Mouse (Mus musculus): Measurements from ENCODE around the gene Casz1. TPM values are rescaled to one million over a fixed set of nuclear protein-coding genes. Genes with fewer than 3 reads are reported as not detected.
A peak's percentile ranks its signal among the peaks of the same experiment; 100 is the strongest.

Gene Casz1
- total RNA-seq, 2 experiments from 2014 or later, result 1.0 to 1.5 TPM

GRCm38 (mm10) chr4:148952328-148953222 lies 148.3 kb downstream of the Casz1 start:
- Histone ChIP-seq H3K27ac (peak overlapping the region; percentile 78), H3K4me3 (peak overlapping the region; percentile 52)
- intact Hi-C loops (cut with DNase I), result no loop called here
- TF ChIP-seq CTCF (IDR thresholded peaks at IDR 0.05), result no peak; the same call in none of the 2 replicates
- peak; percentile 35 to 40 for DNase-seq (ENCODE audit: extremely low spot score in 1 of 2, low spot score in 2 of 2)

GRCm38 (mm10) chr4:148955131-148955813 lies 151.0 kb downstream of the Casz1 start:
- no peak for DNase-seq (ENCODE audit: extremely low spot score in 1 of 2, low spot score in 2 of 2)
- Histone ChIP-seq H3K27ac (no peak overlapping the region), H3K4me3 (no peak overlapping the region)
- TF ChIP-seq CTCF (IDR thresholded peaks at IDR 0.05), result no peak
- intact Hi-C loops (cut with DNase I), result no loop called here

- Histone ChIP-seq H3K27ac (no peak overlapping the region), H3K4me3 (no peak overlapping the region)
- no peak for DNase-seq (ENCODE audit: extremely low spot score in 1 of 2, low spot score in 2 of 2)
- intact Hi-C loops (cut with DNase I), result no loop called here
- TF ChIP-seq CTCF (IDR thresholded peaks at IDR 0.05), result no peak
Measured at GRCm38 (mm10) chr4:148960011-148960410, 155.8 kb downstream of the Casz1 start.

GRCm38 (mm10) chr4:148961081-148961480 lies 156.9 kb downstream of the Casz1 start:
- no peak for TF ChIP-seq CTCF (IDR thresholded peaks at IDR 0.05)
- no peak overlapping the region for H3K4me3 ChIP-seq
- DNase-seq (ENCODE audit: extremely low spot score in 1 of 2, low spot score in 2 of 2), result no peak
- intact Hi-C loops (cut with DNase I), result no loop called here
- H3K27ac ChIP-seq, result no peak overlapping the region

GRCm38 (mm10) chr4:148962096-148962495 lies 157.9 kb downstream of the Casz1 start:
- H3K27ac ChIP-seq, result no peak overlapping the region
- intact Hi-C loops (cut with DNase I), result no loop called here
- no peak; the same call in 1 of the 2 replicates for TF ChIP-seq CTCF (IDR thresholded peaks at IDR 0.05)
- H3K4me3 ChIP-seq, result no peak overlapping the region
- DNase-seq (ENCODE audit: extremely low spot score in 1 of 2, low spot score in 2 of 2), result no peak

GRCm38 (mm10) chr4:148964541-148965310 lies 160.5 kb downstream of the Casz1 start:
- Histone ChIP-seq H3K27ac (no peak overlapping the region), H3K4me3 (no peak overlapping the region)
- no peak for DNase-seq (ENCODE audit: extremely low spot score in 1 of 2, low spot score in 2 of 2)
- intact Hi-C loops (cut with DNase I), result no loop called here
- TF ChIP-seq CTCF (IDR thresholded peaks at IDR 0.05), result no peak

GRCm38 (mm10) chr4:148966132-148966531 lies 161.9 kb downstream of the Casz1 start:
- intact Hi-C loops (cut with DNase I), result no loop called here
- DNase-seq (ENCODE audit: extremely low spot score in 1 of 2, low spot score in 2 of 2), result peak in 1 of 2 experiments; percentile 54
- TF ChIP-seq CTCF (IDR thresholded peaks at IDR 0.05), result no peak
- Histone ChIP-seq H3K4me3 (no peak overlapping the region), H3K27ac (no peak overlapping the region)

GRCm38 (mm10) chr4:148968859-148969258 lies 164.6 kb downstream of the Casz1 start:
- intact Hi-C loops (cut with DNase I), result no loop called here
- TF ChIP-seq CTCF (IDR thresholded peaks at IDR 0.05), result no peak
- Histone ChIP-seq H3K27ac (no peak overlapping the region), H3K4me3 (no peak overlapping the region)
- DNase-seq (ENCODE audit: extremely low spot score in 1 of 2, low spot score in 2 of 2), result no peak

GRCm38 (mm10) chr4:148969610-148970009 lies 165.4 kb downstream of the Casz1 start:
- intact Hi-C loops (cut with DNase I), result no loop called here
- TF ChIP-seq CTCF (IDR thresholded peaks at IDR 0.05), result no peak
- H3K4me3 ChIP-seq, result no peak overlapping the region
- no peak for DNase-seq (ENCODE audit: extremely low spot score in 1 of 2, low spot score in 2 of 2)
- H3K27ac ChIP-seq, result no peak overlapping the region

GRCm38 (mm10) chr4:148970742-148971141 lies 166.5 kb downstream of the Casz1 start:
- DNase-seq (ENCODE audit: extremely low spot score in 1 of 2, low spot score in 2 of 2), result no peak
- H3K27ac ChIP-seq, result no peak overlapping the region
- TF ChIP-seq CTCF (IDR thresholded peaks at IDR 0.05), result no peak
- no peak overlapping the region for H3K4me3 ChIP-seq
- intact Hi-C loops (cut with DNase I), result no loop called here

- no peak for DNase-seq (ENCODE audit: extremely low spot score in 1 of 2, low spot score in 2 of 2)
- H3K27ac ChIP-seq, result no peak overlapping the region
- intact Hi-C loops (cut with DNase I), result no loop called here
- TF ChIP-seq CTCF (IDR thresholded peaks at IDR 0.05), result no peak
- no peak overlapping the region for H3K4me3 ChIP-seq
Measured at GRCm38 (mm10) chr4:148971613-148972242, 167.5 kb downstream of the Casz1 start.

All from left cerebral cortex, adult 2 months (tissue).